Mouse (Mus musculus): ENCODE data around the gene Nme3.

DNA sequence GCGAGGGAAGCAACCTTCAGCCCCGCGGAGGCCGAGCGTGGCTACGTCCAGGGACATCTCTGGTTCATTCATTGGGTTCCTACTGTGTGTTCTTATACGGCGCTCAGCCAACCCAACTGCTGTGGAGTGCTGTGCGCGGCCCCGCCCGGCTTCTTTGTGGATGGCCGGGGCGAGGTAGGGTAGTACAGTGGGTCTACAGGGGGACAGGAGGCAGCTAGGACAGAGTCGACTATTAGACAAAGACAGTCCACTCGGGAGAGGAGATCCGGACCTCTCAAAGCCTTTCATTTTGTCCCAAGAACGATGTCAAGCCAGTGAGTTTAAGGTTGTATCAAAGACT, 9.4 kb upstream of the Nme3 start:
- no peak for TF ChIP-seq CTCF (IDR thresholded peaks at IDR 0.05; ENCODE audit: extremely low read depth, insufficient read depth, insufficient read length, insufficient replicate concordance)
- no peak for TF ChIP-seq POLR2A (IDR thresholded peaks at IDR 0.05; ENCODE audit: low read depth, low read length)

Data from spleen, adult 2 months (tissue).